Mouse (Mus musculus) neural tube, embryonic 11.5 days (tissue): Measurements from ENCODE around the gene 3110082I17Rik. TPM values are rescaled to one million over a fixed set of nuclear protein-coding genes. Genes with fewer than 3 reads are reported as not detected.

Experiments used
- ATAC-seq: fragments of 200-750 bp; cut with Nextera tagmentation; 2 replicates; pipeline ENCODE4 v1.8.0; 2017; ENCODE audit warnings: moderate number of reproducible peaks, mild to moderate bottlenecking, moderate TSS enrichment, moderate library complexity; ENCODE audit not compliant: insufficient read depth, low FRiP score, low TSS enrichment
- DNase-seq: peaks from one replicate; pipeline ENCODE4 v3.0.0-alpha.2; 2015; ENCODE audit warnings: low spot score
- H3K27ac ChIP-seq: fragments of 300-500 bp; sonication (generic); 2 replicates; pipeline ENCODE4 v1.5.1; 2014; ENCODE audit warnings: low read depth, mild to moderate bottlenecking, low read length
- H3K27me3 ChIP-seq: fragments of 300-500 bp; sonication (generic); 2 replicates; pipeline ENCODE4 v1.6.1; 2014; ENCODE audit warnings: mild to moderate bottlenecking, low read length, mixed read lengths; ENCODE audit not compliant: control insufficient read depth, insufficient read depth
- H3K36me3 ChIP-seq: fragments of 300-500 bp; sonication (generic); 2 replicates; pipeline ENCODE4 v1.6.1; 2014; ENCODE audit warnings: mild to moderate bottlenecking, low read length, moderate library complexity, mixed read lengths; ENCODE audit not compliant: control insufficient read depth, insufficient read depth
- H3K4me1 ChIP-seq: fragments of 300-500 bp; sonication (generic); 2 replicates; pipeline ENCODE4 v1.6.1; 2014; ENCODE audit warnings: low read length, mixed read lengths; ENCODE audit not compliant: control insufficient read depth, insufficient read depth
- H3K4me2 ChIP-seq: fragments of 300-500 bp; sonication (generic); 2 replicates; pipeline ENCODE4 v1.6.1; 2014; ENCODE audit warnings: low read depth, mild to moderate bottlenecking, moderate library complexity
- H3K4me3 ChIP-seq: fragments of 300-500 bp; sonication (generic); 2 replicates; pipeline ENCODE4 v1.5.1; 2014; ENCODE audit warnings: low read depth, low read length
- H3K9ac ChIP-seq: fragments of 300-500 bp; sonication (generic); 2 replicates; pipeline ENCODE4 v1.6.1; 2014; ENCODE audit warnings: mild to moderate bottlenecking, low read length
- H3K9me3 ChIP-seq: fragments of 300-500 bp; sonication (generic); 2 replicates; pipeline ENCODE4 v1.6.1; 2016; ENCODE audit warnings: low read length; ENCODE audit not compliant: control insufficient read depth
- WGBS: fragments of 180-500 bp; shearing (Covaris S2); extraction: QIAGEN DNeasy Blood & Tissue Kit; methylation state at CpG from one replicate; pipeline ENCODE4 v1.1.7; 2014; 5-methylcytosine and 5-hydroxymethylcytosine counted together
- polyA plus RNA-seq: library from polyadenylated mRNA; unstranded; fragments of >200 nt; fragmentation: Nextera tagmentation; extraction: Ambion mirVana; gene quantifications from 2 replicates; pipeline ENCODE4 v1.2.1, GENCODE M21; 2014

The 3110082I17Rik gene
- polyA plus RNA-seq, 1 experiment from 2014 or later: 37.6 TPM

DNA sequence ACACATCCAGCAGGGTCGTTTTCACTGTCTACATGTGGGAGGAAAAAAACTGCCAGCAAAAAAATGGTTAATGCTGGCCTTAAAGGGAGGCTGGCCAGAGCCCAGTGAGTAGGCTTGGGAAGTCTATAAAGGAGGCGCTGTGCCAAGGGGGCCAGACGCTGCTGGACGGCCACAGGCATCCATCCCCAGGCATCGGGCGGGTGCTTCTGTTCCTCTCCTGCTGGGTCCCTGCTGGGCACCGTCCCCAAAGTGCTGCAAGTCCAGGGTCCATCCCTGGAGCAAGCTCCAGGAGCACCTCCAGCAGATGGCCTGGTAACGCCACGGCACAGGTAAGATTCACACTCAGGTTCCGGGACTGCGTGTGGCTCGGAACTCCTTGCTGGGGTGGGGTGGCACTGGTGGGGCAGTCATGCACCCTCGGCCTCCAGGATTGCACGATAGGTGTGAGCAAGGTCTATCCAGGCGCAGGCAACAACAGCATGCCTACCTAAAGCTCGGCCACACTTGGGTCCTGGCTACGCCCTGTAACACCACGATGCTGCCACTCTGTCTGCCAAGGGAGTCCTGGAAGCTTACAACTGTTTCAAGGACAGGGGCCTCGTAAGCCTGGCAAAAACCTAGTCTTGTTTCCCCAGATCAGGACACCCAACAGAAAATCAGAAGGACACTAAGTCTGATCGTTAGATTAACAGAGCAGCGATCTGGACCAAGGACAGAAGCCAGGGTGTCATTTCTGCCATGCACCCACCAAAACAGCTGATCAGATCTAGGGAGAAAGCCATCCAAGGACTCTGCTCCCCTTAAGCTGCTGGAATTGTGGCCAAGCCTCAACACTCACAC is 37.1 kb downstream of the 3110082I17Rik start, which contains the start of gene Gper1:
Gene Gper1 (plus strand): TSS at position 126 of the 840 bp plus-strand sequence.
- no peak for ATAC-seq

DNA sequence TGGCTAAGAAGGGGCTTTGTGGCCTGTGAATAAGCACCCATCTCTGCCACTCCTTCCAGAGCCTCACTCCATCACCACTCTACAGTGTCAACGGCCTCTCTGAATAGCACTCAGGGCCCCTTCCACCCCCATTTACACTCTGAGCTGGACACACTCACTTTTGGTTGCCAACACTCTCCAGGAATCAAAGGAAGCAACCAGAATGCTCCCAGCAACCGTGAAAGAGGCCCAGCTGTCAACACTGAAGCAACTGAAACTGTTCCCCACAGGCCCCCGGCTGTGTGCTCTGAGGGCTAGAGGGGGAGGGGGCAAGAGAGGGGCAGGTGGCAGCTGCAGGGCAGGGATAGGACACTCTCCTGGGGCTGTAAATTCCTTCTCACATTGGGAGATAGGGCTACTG is 41.7 kb downstream of the 3110082I17Rik start:
- peak overlapping the region; percentile 82 for H3K27ac ChIP-seq

More for the DNA sequence above, 37.1 kb downstream of the 3110082I17Rik start, which contains the start of gene Gper1:
- peak within 1 kb of the TSS; percentile 33 for H3K9ac ChIP-seq
- WGBS: 59% methylated on average over 21 of the region's 21 CpGs
- H3K4me1 ChIP-seq: peaks cover 19% of the 10 kb centered on the region
- H3K36me3 ChIP-seq: no peaks in the 10 kb centered on the region
- no peak within 1 kb of the TSS for H3K27ac ChIP-seq
- no peaks in the 10 kb centered on the region for H3K9me3 ChIP-seq
- H3K4me3 ChIP-seq: no peak within 1 kb of the TSS
- no peak within 1 kb of the TSS for H3K4me2 ChIP-seq
- no peak for DNase-seq
- H3K27me3 ChIP-seq: no peaks in the 10 kb centered on the region

DNA sequence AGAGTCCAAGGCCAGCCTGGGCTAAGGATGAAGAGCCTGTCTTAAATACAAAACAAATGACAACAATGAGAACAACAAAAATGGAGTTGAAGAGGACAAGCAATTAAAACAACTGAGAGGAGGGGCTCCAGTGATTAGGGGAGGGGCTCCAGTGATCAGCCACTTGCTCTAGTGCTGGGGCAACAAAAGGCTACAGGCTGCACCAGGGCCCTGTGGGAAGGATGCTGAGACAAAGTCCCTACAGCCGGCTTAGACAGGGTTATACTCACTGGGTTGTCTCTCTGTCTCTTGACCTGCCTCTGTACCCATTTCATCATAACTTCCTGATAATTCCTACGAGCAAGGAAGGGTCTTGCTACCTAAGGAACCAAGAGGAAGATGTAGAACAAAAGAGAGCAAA is 42.2 kb downstream of the 3110082I17Rik start:
- peak overlapping the region; percentile 82 for H3K27ac ChIP-seq
- H3K4me1 ChIP-seq: peaks cover 17% of the 10 kb centered on the region
- H3K9ac ChIP-seq: peak overlapping the region; percentile 18; the same call in 1 of the 2 replicates
- H3K27me3 ChIP-seq: no peaks in the 10 kb centered on the region
- ATAC-seq: no peak
- DNase-seq: no peak
- H3K4me2 ChIP-seq: no peak overlapping the region
- WGBS: 38% methylated on average over 2 of the region's 2 CpGs
- H3K36me3 ChIP-seq: no peaks in the 10 kb centered on the region
- H3K9me3 ChIP-seq: 0 out of 2 replicates have a peak, but pooled peaks cover 2% of the 10 kb centered on the region
- H3K4me3 ChIP-seq: no peak overlapping the region

More for the DNA sequence above, 41.7 kb downstream of the 3110082I17Rik start:
- peaks cover 21% of the 10 kb centered on the region for H3K4me1 ChIP-seq
- H3K9ac ChIP-seq: no peak overlapping the region
- peak; percentile 87 for ATAC-seq
- H3K9me3 ChIP-seq: 0 out of 2 replicates have a peak, but pooled peaks cover 2% of the 10 kb centered on the region
- WGBS: 8% methylated on average over 3 of the region's 3 CpGs
- no peak overlapping the region for H3K4me3 ChIP-seq
- H3K4me2 ChIP-seq: no peak overlapping the region
- peak; percentile 59 for DNase-seq
- no peaks in the 10 kb centered on the region for H3K36me3 ChIP-seq
- H3K27me3 ChIP-seq: no peaks in the 10 kb centered on the region

DNA sequence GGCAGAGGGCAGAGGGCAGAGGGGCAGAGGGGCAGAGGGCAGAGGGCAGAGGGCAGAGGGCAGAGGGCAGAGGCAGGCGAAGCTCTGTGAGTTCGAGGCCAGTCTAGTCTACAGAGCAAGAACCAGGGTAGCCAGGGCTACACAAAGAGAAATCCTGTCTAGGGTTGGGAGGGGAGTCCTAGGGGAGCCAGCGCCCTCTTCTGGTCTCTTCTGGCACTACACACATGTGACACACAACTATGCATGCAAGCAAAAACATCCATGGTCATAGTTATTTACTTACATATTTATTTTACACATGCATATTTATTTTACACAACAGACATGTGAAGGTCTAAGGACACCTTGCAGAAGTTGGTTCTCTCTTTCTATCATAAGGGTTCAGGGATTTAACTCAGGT is 42.8 kb downstream of the 3110082I17Rik start:
- no peak for ATAC-seq
- H3K27me3 ChIP-seq: no peaks in the 10 kb centered on the region
- H3K9ac ChIP-seq: no peak overlapping the region
- H3K4me2 ChIP-seq: no peak overlapping the region
- DNase-seq: no peak
- no peaks in the 10 kb centered on the region for H3K36me3 ChIP-seq
- H3K4me3 ChIP-seq: no peak overlapping the region
- 0 out of 2 replicates have a peak, but pooled peaks cover 2% of the 10 kb centered on the region for H3K9me3 ChIP-seq
- WGBS: 82% methylated on average over 3 of the region's 3 CpGs
- peaks cover 16% of the 10 kb centered on the region for H3K4me1 ChIP-seq
- H3K27ac ChIP-seq: peak overlapping the region; percentile 82; the same call in 1 of the 2 replicates

DNA sequence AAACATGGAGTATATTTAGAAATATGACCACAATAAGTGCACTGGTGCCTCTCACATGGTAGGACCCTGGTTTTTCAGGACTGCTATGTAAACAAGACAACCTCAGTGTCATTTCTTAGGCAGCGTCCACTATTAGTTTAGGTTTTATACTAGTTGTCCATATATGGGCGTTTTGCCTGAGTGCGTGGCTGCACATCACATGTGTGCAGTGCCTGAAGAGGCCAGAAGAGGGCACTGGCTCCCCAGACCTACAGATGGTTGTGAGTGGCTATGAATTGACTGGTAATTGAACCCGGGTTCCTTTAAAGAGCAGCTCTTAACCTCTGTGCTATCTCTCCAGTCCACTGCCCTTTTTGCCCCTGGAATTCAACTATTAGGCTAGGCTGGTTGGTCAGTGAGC is 43.4 kb downstream of the 3110082I17Rik start:
- Histone ChIP-seq H3K27ac (no peak overlapping the region), H3K4me3 (no peak overlapping the region), H3K9me3 (0 out of 2 replicates have a peak, but pooled peaks cover 2% of the 10 kb centered on the region), H3K9ac (no peak overlapping the region), H3K4me1 (peaks cover 16% of the 10 kb centered on the region), H3K4me2 (no peak overlapping the region), H3K36me3 (no peaks in the 10 kb centered on the region), H3K27me3 (no peaks in the 10 kb centered on the region)
- WGBS: 92% methylated on average over 4 of the region's 4 CpGs
- DNase-seq (no peak), ATAC-seq (no peak)

DNA sequence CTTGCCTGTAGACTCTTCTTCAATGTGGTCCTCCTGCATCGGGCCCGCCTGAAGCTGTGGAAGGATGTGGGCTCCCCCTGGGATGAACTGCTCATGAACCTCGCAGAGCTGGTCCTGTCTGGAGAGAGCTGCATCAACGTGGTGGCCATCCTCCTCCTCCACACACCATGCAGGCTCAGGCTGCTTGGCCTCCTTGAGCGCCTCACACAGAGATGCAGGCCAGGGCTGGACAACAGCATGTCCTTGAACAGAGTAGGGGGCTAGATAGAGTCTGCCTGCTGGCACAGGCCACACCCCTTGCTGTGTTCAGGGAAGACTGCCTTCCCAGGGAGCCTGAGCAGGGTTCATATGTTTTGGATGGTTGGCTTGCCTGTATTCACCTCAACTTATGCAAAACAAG is 45.3 kb downstream of the 3110082I17Rik start:
- 0 out of 2 replicates have a peak, but pooled peaks cover 2% of the 10 kb centered on the region for H3K9me3 ChIP-seq
- no peak overlapping the region for H3K4me3 ChIP-seq
- ATAC-seq (no peak), DNase-seq (no peak)
- no peaks in the 10 kb centered on the region for H3K36me3 ChIP-seq
- H3K4me2 ChIP-seq: no peak overlapping the region
- no peak overlapping the region for H3K27ac ChIP-seq
- H3K9ac ChIP-seq: no peak overlapping the region
- H3K4me1 ChIP-seq: peaks cover 16% of the 10 kb centered on the region
- H3K27me3 ChIP-seq: no peaks in the 10 kb centered on the region
- WGBS: 92% methylated on average over 5 of the region's 5 CpGs

DNA sequence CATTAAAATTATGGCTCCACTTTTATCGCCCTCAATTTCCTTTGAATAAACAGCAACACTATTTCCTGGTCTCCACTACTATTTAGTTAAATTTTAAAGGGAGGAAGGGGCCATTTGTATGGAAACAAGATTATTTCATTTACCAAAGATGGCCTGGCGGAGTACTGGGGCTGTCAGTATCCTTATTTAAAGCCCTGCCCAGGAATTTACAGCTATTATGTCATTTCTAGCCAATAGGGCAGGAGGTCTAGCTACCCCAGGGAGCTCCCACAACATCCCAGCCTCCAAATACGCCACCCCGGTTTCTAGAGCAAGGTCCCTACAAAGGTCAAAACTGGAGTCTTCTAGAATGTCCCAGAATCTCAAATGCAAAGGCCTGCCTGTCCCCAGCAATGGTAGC is 46.8 kb downstream of the 3110082I17Rik start:
- H3K36me3 ChIP-seq: no peaks in the 10 kb centered on the region
- no peak overlapping the region for H3K27ac ChIP-seq
- ATAC-seq: no peak
- peaks cover 5% of the 10 kb centered on the region for H3K4me1 ChIP-seq
- 63% methylated on average over 4 of the region's 4 CpGs for WGBS
- no peaks in the 10 kb centered on the region for H3K27me3 ChIP-seq
- H3K9me3 ChIP-seq: 0 out of 2 replicates have a peak, but pooled peaks cover 2% of the 10 kb centered on the region
- no peak overlapping the region for H3K4me2 ChIP-seq
- no peak overlapping the region for H3K9ac ChIP-seq
- H3K4me3 ChIP-seq: no peak overlapping the region
- no peak for DNase-seq

DNA sequence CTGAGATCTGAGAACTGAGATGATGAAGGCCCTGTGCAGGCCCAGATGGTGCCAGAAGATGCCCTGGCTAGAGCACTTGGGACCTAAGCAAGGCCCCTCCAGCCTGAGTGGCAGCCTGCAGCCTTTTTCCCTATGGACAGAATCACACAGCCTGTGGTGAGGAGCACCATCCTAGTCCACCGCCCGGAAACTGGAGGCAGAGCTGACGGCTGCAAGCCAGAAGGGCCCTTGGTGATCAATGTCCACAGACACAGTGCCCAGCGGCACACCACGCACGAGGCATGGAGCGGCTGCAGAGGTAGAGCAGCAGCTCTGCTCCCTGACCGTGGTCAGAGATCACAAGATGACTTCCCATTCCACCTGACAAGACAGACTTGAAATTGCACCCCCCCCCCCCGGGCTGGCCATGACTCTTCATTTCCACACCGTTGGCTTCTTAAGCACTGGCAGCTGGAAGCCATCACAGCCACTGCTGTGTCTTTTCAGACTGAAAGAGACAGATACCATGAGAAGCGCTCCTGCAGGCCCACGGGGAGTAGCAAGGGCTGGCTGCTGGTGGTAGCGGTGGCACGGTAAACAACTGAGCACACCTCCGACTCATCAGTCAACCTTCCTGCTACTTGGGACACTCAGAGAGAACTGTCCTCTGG is 48.5 kb downstream of the 3110082I17Rik start:
- no peaks in the 10 kb centered on the region for H3K9me3 ChIP-seq
- no peak overlapping the region for H3K4me3 ChIP-seq
- ATAC-seq (no peak), DNase-seq (no peak)
- no peak overlapping the region for H3K27ac ChIP-seq
- H3K36me3 ChIP-seq: no peaks in the 10 kb centered on the region
- 77% methylated on average over 15 of the region's 15 CpGs for WGBS
- H3K27me3 ChIP-seq: no peaks in the 10 kb centered on the region
- no peak overlapping the region for H3K4me2 ChIP-seq
- no peak overlapping the region for H3K9ac ChIP-seq
- H3K4me1 ChIP-seq: 0 out of 2 replicates have a peak, but pooled peaks cover 2% of the 10 kb centered on the region
